Mouse (Mus musculus) cortical plate, adult 2 months (tissue): ENCODE measurements around the gene Prpf4.

Experiments
- CTCF ChIP-seq: fragments of 200-500 bp; IDR thresholded peaks from 2 replicates; pipeline ENCODE4 v1.5.1; 2011; ENCODE audit warnings: mild to moderate bottlenecking, control low read depth, low read length; ENCODE audit not compliant: insufficient read depth; ENCODE audit errors: extremely low read depth
- POLR2A ChIP-seq: fragments of 200-500 bp; IDR thresholded peaks from 2 replicates; pipeline ENCODE4 v1.6.1; 2011; ENCODE audit warnings: mild to moderate bottlenecking, low read length, control low read depth; ENCODE audit not compliant: insufficient read depth; ENCODE audit errors: extremely low read depth

DNA sequence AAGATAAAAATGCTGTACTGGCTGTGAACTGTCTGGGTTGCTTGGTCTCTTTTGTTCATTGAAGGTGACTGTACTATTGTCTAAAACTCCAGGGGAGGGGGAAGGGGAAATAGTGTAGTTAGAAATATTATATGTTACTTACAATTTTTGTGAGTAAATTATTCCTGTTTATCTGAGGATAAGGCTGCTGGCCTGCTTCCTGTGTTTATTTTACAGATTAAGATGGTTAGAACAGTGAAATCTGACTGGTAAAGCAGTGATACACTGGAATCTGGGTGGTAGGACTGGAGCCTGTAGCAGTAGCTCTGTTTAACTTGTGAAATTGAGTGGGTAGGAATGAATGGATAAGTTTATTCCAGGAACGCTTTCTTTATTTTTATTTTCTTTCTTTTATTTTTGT, 46.6 kb upstream of the Prpf4 start:
- TF ChIP-seq CTCF (no peak), POLR2A (no peak)
